In the genomic region with DNA sequence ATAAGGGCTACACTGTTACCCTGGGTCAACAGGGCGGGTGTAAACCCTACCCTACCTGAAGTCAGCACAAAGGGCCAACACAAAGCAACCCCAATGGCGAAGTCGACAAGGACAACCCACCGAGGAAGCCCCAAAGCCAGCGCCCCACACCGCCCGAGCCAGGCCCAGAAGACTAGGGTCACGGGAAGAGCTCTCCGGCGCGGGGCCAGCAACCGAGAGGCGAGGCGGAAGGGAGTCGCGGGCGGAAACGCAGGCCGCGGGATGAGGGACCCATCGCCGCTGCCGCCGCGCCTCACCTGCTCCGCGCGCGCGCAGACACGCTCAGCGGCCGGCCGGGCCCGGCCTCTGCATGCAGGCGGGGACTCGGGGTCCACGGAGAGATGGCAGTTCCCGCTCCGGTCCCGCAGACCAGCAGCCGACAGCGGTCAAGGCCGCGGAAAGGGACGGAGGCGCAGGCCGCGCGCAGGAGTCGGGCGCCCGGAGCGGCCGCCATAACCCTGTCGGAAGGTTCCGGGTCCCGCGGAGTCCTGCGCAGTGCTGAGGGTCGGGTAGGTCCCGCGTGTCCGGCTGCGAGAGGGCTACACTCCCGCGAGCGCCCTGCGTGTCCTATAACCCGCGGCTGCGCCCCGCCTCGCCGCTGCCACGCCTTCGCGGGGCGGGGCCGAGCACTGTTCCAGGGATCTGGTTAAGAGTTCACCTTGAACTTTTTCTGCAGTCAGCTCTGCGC, we compare ENCODE assay signal across 8 mouse cellular contexts. TPM values are rescaled to one million over a fixed set of nuclear protein-coding genes. Genes with fewer than 3 reads are reported as not detected.
A peak's percentile ranks its signal among the peaks of the same experiment; 100 is the strongest.
DNase-seq lines count a peak whose midpoint lies in the region; ATAC-seq and TF ChIP-seq lines count a peak whose summit lies in the region.

A gene (minus strand): TSS at position 582 of the 727 bp plus-strand sequence.

- ATAC-seq in forebrain, embryonic 12.5 days (ENCODE audit: low FRiP score): peak; percentile 90
- peak; percentile 97 for ATAC-seq in heart, postnatal 0 days (ENCODE audit: insufficient read depth, low read depth)
- ATAC-seq in lung, embryonic 14.5 days (ENCODE audit: insufficient read depth): peak; percentile 96

- TF ChIP-seq CTCF in heart, postnatal 0 days (IDR thresholded peaks at IDR 0.05; ENCODE audit: low read depth): no peak
- no peak for TF ChIP-seq CTCF in lung, embryonic 14.5 days (IDR thresholded peaks at IDR 0.05; ENCODE audit: low read depth)
- TF ChIP-seq CTCF in olfactory bulb, adult 2 months (IDR thresholded peaks at IDR 0.05; ENCODE audit: insufficient read depth, low read depth, low read length): no peak
- 0 out of 2 replicates have a peak, but pooled peaks have one; percentile 13 for TF ChIP-seq CTCF in thymus, adult 2 months (IDR thresholded peaks at IDR 0.05; ENCODE audit: borderline replicate concordance, control insufficient read depth, extremely low read depth, insufficient read depth, low read length, poor library complexity)

- peak; percentile 57; the same call in 1 of the 2 replicates for TF ChIP-seq POLR2A in olfactory bulb, adult 2 months (IDR thresholded peaks at IDR 0.05; ENCODE audit: insufficient read depth, low read depth, low read length)
- TF ChIP-seq POLR2A in thymus, adult 2 months (IDR thresholded peaks at IDR 0.05; ENCODE audit: control insufficient read depth, extremely low read depth, insufficient read depth, low read length, poor library complexity): no peak

- H3K4me2 ChIP-seq in forebrain, embryonic 12.5 days: peak within 1 kb of the TSS; percentile 76
- peak within 1 kb of the TSS; percentile 89 for H3K4me2 ChIP-seq in heart, postnatal 0 days (ENCODE audit: low read depth, low read length)
- peak within 1 kb of the TSS; percentile 82 for H3K4me2 ChIP-seq in lung, embryonic 14.5 days

- no peaks in the 10 kb centered on the region; the same call in 1 of the 2 replicates for H3K9me3 ChIP-seq in forebrain, embryonic 12.5 days
- no peaks in the 10 kb centered on the region for H3K9me3 ChIP-seq in heart, postnatal 0 days (replicated peaks; ENCODE audit: control insufficient read depth, low read length)
- no peaks in the 10 kb centered on the region for H3K9me3 ChIP-seq in lung, embryonic 14.5 days (ENCODE audit: low read depth, low read length)

- peak; percentile 30 to 47 for DNase-seq in CD8-positive naive resting alpha-beta T cell, adult 2 months (ENCODE audit: low read depth in 2 of 2, low spot score in 2 of 2)
- DNase-seq in heart, postnatal 0 days (ENCODE audit: low spot score): peak; percentile 86
- peak; percentile 86 to 92 for DNase-seq in kidney, postnatal 4 days
- peak; percentile 87 for DNase-seq in lung, embryonic 14.5 days
- peak; percentile 72 for DNase-seq in thymus, adult 2 months

- H3K27me3 ChIP-seq in forebrain, embryonic 12.5 days: peaks cover 8% of the 10 kb centered on the region; the same call in 1 of the 2 replicates
- H3K27me3 ChIP-seq in heart, postnatal 0 days (ENCODE audit: control insufficient read depth, insufficient read depth, low read length): no peaks in the 10 kb centered on the region
- no peaks in the 10 kb centered on the region for H3K27me3 ChIP-seq in lung, embryonic 14.5 days (ENCODE audit: insufficient read depth, low read length)
- H3K27me3 ChIP-seq in thymus, adult 2 months (ENCODE audit: control insufficient read depth, insufficient read depth, low read length): no peaks in the 10 kb centered on the region; the same call in 1 of the 2 replicates

- peaks cover 7% of the 10 kb centered on the region; the same call in 1 of the 2 replicates for H3K4me1 ChIP-seq in brown adipose tissue, adult 24 weeks (ENCODE audit: control insufficient read depth, insufficient read depth, insufficient read length, low read length)
- peaks cover 21% of the 10 kb centered on the region for H3K4me1 ChIP-seq in forebrain, embryonic 12.5 days
- H3K4me1 ChIP-seq in heart, postnatal 0 days (ENCODE audit: control insufficient read depth, insufficient read depth): peaks cover 9% of the 10 kb centered on the region
- H3K4me1 ChIP-seq in lung, embryonic 14.5 days (ENCODE audit: insufficient read depth): 0 out of 2 replicates have a peak, but pooled peaks cover 6% of the 10 kb centered on the region
- no peaks in the 10 kb centered on the region; the same call in 1 of the 2 replicates for H3K4me1 ChIP-seq in olfactory bulb, adult 2 months (ENCODE audit: control insufficient read depth, insufficient read depth, low read length)
- no peaks in the 10 kb centered on the region for H3K4me1 ChIP-seq in thymus, adult 2 months (replicated peaks; ENCODE audit: control insufficient read depth, insufficient read depth, low read length)

- H3K36me3 ChIP-seq in forebrain, embryonic 12.5 days (replicated peaks): no peaks in the 10 kb centered on the region
- H3K36me3 ChIP-seq in heart, postnatal 0 days (replicated peaks; ENCODE audit: control insufficient read depth, insufficient read depth, low read length): no peaks in the 10 kb centered on the region
- no peaks in the 10 kb centered on the region for H3K36me3 ChIP-seq in lung, embryonic 14.5 days (ENCODE audit: insufficient read depth)
- no peaks in the 10 kb centered on the region for H3K36me3 ChIP-seq in thymus, adult 2 months (ENCODE audit: control insufficient read depth, insufficient read depth, low read length)

- H3K4me3 ChIP-seq in brown adipose tissue, adult 24 weeks (ENCODE audit: insufficient read depth, low read depth, low read length): peak within 1 kb of the TSS; percentile 95
- peak within 1 kb of the TSS; percentile 88 for H3K4me3 ChIP-seq in forebrain, embryonic 12.5 days (replicated peaks)
- H3K4me3 ChIP-seq in heart, postnatal 0 days (ENCODE audit: low read depth, low read length): peak within 1 kb of the TSS; percentile 97
- H3K4me3 ChIP-seq in lung, embryonic 14.5 days (ENCODE audit: low read depth, low read length): peak within 1 kb of the TSS; percentile 83
- peak within 1 kb of the TSS; percentile 79 for H3K4me3 ChIP-seq in olfactory bulb, adult 2 months (ENCODE audit: insufficient read depth, low read depth, low read length)
- H3K4me3 ChIP-seq in thymus, adult 2 months (ENCODE audit: control insufficient read depth, insufficient read depth, low read length): peak within 1 kb of the TSS; percentile 83

- WGBS in forebrain, embryonic 12.5 days: under 1% methylated on average over 81 of the region's 81 CpGs
- WGBS in heart, postnatal 0 days: under 1% methylated on average over 66 of the region's 81 CpGs
- WGBS in lung, embryonic 14.5 days: under 1% methylated on average over 81 of the region's 81 CpGs
- WGBS in olfactory bulb, adult 2 months: under 1% methylated on average over 75 of the region's 81 CpGs
- WGBS in thymus, adult 2 months: under 1% methylated on average over 81 of the region's 81 CpGs

- H3K9ac ChIP-seq in forebrain, embryonic 12.5 days: peak within 1 kb of the TSS; percentile 83
- peak within 1 kb of the TSS; percentile 82 for H3K9ac ChIP-seq in heart, postnatal 0 days (replicated peaks; ENCODE audit: low read depth, low read length)
- H3K9ac ChIP-seq in lung, embryonic 14.5 days: peak within 1 kb of the TSS; percentile 88

- H3K27ac ChIP-seq in brown adipose tissue, adult 24 weeks (replicated peaks; ENCODE audit: low read depth, low read length): peak within 1 kb of the TSS; percentile 93
- peak within 1 kb of the TSS; percentile 43; the same call in 1 of the 2 replicates for H3K27ac ChIP-seq in forebrain, embryonic 12.5 days
- H3K27ac ChIP-seq in heart, postnatal 0 days (ENCODE audit: low read depth): peak within 1 kb of the TSS; percentile 95
- H3K27ac ChIP-seq in lung, embryonic 14.5 days (ENCODE audit: low read depth): peak within 1 kb of the TSS; percentile 78
- H3K27ac ChIP-seq in olfactory bulb, adult 2 months (ENCODE audit: insufficient read depth, low read depth, low read length): peak within 1 kb of the TSS; percentile 37; the same call in 1 of the 2 replicates
- no peak within 1 kb of the TSS for H3K27ac ChIP-seq in thymus, adult 2 months (ENCODE audit: control insufficient read depth, insufficient read depth, low read length)

- TF ChIP-seq EP300 in heart, postnatal 0 days (IDR thresholded peaks at IDR 0.05; ENCODE audit: low read depth): peak; percentile 45; the same call in 1 of the 2 replicates

RNA-seq across cellular contexts. Expression of the gene that starts here (rescaled TPM):
- polyA plus RNA-seq in brown adipose tissue, adult 24 weeks (2012; ENCODE audit: insufficient read depth, insufficient read length, missing spikeins): 169 and 224 TPM in 2 replicates
- polyA plus RNA-seq in forebrain, embryonic 12.5 days (2016; fragmentation: Nextera tagmentation; extraction: Ambion mirVana): 48.7 and 50.6 TPM in 2 replicates
- total RNA-seq in heart, postnatal 0 days (2014; rRNA removed; ENCODE audit: low replicate concordance): 56.1 and 89.3 TPM in 2 replicates
- polyA plus RNA-seq in heart, postnatal 0 days (2015; fragmentation: Nextera tagmentation; extraction: Ambion mirVana): 183 and 200 TPM in 2 replicates
- polyA plus RNA-seq in lung, embryonic 14.5 days (2014; fragmentation: Nextera tagmentation; extraction: Ambion mirVana): 98.5 and 101 TPM in 2 replicates
- not detected in 2 replicates for polyA plus RNA-seq in olfactory bulb, adult 2 months (2012; ENCODE audit: insufficient read depth, insufficient read length, low replicate concordance, missing spikeins)
- 30.5 and 33.9 TPM in 2 replicates for polyA plus RNA-seq in thymus, adult 2 months (2012; rRNA removed)

Comparison
In these comparisons a context has a peak if more than half of its experiments do, and no peak if none do; other contexts are left out.
1. RNA of the gene that starts here (polyA plus RNA-seq): 183 to 200 TPM in heart, postnatal 0 days, 169 to 224 TPM in brown adipose tissue, adult 24 weeks, 98.5 to 101 TPM in lung, embryonic 14.5 days, 48.7 to 50.6 TPM in forebrain, embryonic 12.5 days and 30.5 to 33.9 TPM in thymus, adult 2 months; not detected in olfactory bulb, adult 2 months; every median in the first group is over 10 times any median in the second.
2. DNase-seq: peak in every context shown above with its lines; median percentile 89 in kidney, postnatal 4 days; 87 in lung, embryonic 14.5 days; 86 in heart, postnatal 0 days; 72 in thymus, adult 2 months; 38 in CD8-positive naive resting alpha-beta T cell, adult 2 months.
3. Peak in every context shown above with its lines, with median percentiles within 50 percentile points of each other: H3K4me3 ChIP-seq, ATAC-seq, H3K4me2 ChIP-seq and H3K9ac ChIP-seq.